Mouse (Mus musculus) frontal cortex, postnatal 10 days (tissue): Measurements from ENCODE around the gene Irak1bp1.

Experiments
- DNase-seq, 2 experiments: peaks; one replicate each; pipeline ENCODE4 v3.0.0; 2022; ENCODE audit warnings: low spot score in 2 of 2, mixed read lengths in 1 of 2

Gene Irak1bp1

DNA sequence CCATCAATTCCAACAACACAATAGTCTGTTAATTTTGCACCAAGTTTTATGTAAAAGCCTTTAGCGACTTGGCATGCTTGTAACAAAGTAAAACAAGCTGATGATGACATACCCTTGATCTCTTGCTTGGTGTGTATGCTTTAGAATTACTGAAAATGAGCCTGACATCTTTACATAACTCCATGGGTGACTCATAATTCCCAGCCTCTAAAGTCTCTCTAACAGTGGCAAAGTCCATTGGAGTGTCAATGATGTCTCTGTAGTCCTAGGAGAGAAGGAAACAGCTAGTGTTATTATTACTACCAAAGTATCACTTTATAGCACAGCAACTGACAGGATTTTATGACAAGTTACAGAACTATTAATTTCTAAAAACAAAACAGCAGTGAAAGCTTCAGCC, 47.7 kb downstream of the Irak1bp1 start:
- no peak for DNase-seq

DNA sequence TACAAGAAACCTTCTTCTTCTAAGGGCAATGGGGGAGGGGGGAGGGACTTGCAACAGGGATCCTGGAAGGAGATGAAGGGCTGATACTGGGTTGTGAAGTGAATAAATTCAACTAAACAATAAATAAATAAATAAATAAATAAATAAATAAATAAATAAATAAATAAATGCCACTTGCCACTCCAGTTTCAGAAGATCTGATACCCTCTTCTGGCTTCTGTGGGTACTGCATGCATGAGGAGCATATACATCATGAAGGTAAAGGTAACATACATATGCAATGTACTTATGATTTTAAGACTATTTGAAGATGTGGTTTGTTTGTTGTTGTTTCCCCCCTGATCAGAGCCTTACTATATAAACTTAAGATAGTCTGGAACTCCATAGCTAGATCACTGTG, 54.8 kb downstream of the Irak1bp1 start:
- DNase-seq: no peak

DNA sequence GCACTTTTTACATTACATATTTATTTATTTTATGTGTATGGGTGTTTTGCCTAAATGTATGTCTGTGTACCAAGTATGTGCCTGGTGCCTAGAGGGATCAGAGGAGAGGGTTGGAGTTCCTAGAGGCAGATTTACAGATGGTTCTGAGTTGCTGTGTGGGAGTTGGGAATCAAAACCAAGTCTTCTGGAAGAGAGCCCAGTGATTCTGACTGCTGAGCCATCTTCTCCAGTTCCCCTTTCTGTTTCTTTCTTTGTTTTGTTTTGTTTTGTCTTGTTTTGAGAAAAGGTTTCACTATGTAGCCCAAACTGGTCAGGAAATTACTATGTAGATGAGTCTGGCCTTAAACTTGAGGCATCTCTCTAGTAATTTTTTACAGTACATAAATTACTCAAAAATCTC, 59.3 kb downstream of the Irak1bp1 start:
- no peak for DNase-seq
